Mouse (Mus musculus): ENCODE data around the gene Grin2b. TPM values are rescaled to one million over a fixed set of nuclear protein-coding genes. Genes with fewer than 3 reads are reported as not detected.
"Not testable (repeated sequence)": the region's sequence is repeated elsewhere in the genome, so short reads cannot be mapped to it uniquely, and the experiment has no call there.

Gene Grin2b
- polyA plus RNA-seq, 1 experiment, result 17.0 TPM

- no peak for DNase-seq (ENCODE audit: low read depth)
- peak; percentile 27; the same call in 1 of the 2 replicates for TF ChIP-seq CTCF (IDR thresholded peaks at IDR 0.05; ENCODE audit: borderline replicate concordance, extremely low read depth, insufficient read depth, insufficient read length)
- no peak for TF ChIP-seq POLR2A (IDR thresholded peaks at IDR 0.05; ENCODE audit: borderline replicate concordance, extremely low read depth, insufficient read depth, insufficient read length, poor library complexity, severe bottlenecking)
Measured at GRCm38 (mm10) chr6:135833542-135833941, 339.8 kb downstream of the Grin2b start.

DNA sequence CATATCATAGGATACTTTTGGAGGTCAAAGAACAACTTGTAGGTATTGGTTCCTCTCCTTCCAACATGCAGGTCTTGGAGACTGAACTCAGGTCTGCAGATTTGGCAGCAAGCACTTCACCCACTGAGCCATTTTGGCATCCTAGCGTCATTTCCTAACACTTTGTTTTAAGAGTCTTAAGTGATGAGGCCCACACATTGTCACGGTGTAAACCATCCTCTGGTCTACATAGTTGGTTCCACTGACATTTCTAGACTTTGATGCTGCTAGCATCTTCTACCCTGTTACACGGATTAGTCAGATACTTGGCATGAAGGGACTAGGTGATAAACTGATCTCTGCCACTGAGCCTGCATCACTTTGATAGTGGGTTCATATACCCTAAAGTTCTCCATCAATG is 341.3 kb downstream of the Grin2b start:
- DNase-seq (ENCODE audit: low read depth), result no peak

DNA sequence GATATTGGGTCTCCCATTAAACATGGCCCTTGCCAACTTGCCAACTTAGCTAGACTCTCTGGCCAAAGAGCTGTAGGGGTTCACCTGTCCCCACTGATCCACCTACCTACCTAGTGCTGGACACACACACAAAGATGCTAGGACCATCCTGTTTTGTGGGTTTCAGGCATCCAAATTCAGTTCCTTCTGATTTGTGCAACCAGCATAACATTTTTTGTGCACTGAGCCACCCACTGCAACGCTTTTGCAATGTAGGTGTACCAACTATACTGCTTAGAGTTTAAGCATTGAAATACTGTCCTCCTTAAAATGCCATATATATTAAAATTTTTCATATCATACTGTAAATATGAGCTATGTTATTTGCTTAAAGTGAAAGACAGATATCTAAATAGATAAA is 342.3 kb downstream of the Grin2b start:
- TF ChIP-seq POLR2A (IDR thresholded peaks at IDR 0.05; ENCODE audit: borderline replicate concordance, extremely low read depth, insufficient read depth, insufficient read length, poor library complexity, severe bottlenecking) (no peak), CTCF (IDR thresholded peaks at IDR 0.05; ENCODE audit: borderline replicate concordance, extremely low read depth, insufficient read depth, insufficient read length) (no peak)
- DNase-seq (ENCODE audit: low read depth), result no peak

More for the DNA sequence above, 341.3 kb downstream of the Grin2b start:
- TF ChIP-seq CTCF (IDR thresholded peaks at IDR 0.05; ENCODE audit: borderline replicate concordance, extremely low read depth, insufficient read depth, insufficient read length), result no peak
- TF ChIP-seq POLR2A (IDR thresholded peaks at IDR 0.05; ENCODE audit: borderline replicate concordance, extremely low read depth, insufficient read depth, insufficient read length, poor library complexity, severe bottlenecking), result no peak

GRCm38 (mm10) chr6:135829458-135829857 is 343.9 kb downstream of the Grin2b start:
- no peak for DNase-seq (ENCODE audit: low read depth)
- TF ChIP-seq POLR2A (IDR thresholded peaks at IDR 0.05; ENCODE audit: borderline replicate concordance, extremely low read depth, insufficient read depth, insufficient read length, poor library complexity, severe bottlenecking) (no peak), CTCF (IDR thresholded peaks at IDR 0.05; ENCODE audit: borderline replicate concordance, extremely low read depth, insufficient read depth, insufficient read length) (no peak)

DNA sequence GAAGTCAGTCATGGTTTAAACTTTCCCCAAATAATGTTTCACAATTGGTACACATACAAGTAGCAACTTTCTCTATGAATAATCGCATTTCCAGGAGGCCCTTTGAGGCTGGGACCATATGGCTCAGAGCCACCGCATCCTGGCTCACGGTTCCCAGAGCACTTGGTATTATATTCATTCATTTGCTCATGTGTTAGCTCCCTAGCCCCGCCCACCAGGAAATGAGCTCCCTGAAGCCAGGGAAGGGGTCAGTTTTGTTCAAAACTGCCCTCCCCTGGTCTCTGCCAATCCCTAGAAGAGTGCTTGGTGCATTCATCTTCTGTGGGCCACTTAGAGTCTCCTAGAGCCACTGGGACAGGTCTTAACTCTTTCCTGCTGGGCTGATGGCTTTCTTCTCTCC is 344.3 kb downstream of the Grin2b start:
- DNase-seq (ENCODE audit: low read depth), result peak; percentile 31
- TF ChIP-seq CTCF (IDR thresholded peaks at IDR 0.05; ENCODE audit: borderline replicate concordance, extremely low read depth, insufficient read depth, insufficient read length) (no peak), POLR2A (IDR thresholded peaks at IDR 0.05; ENCODE audit: borderline replicate concordance, extremely low read depth, insufficient read depth, insufficient read length, poor library complexity, severe bottlenecking) (no peak)

- DNase-seq (ENCODE audit: low read depth), result peak; percentile 67
- TF ChIP-seq CTCF (IDR thresholded peaks at IDR 0.05; ENCODE audit: borderline replicate concordance, extremely low read depth, insufficient read depth, insufficient read length) (peak; percentile 80; the same call in 1 of the 2 replicates), POLR2A (IDR thresholded peaks at IDR 0.05; ENCODE audit: borderline replicate concordance, extremely low read depth, insufficient read depth, insufficient read length, poor library complexity, severe bottlenecking) (no peak)
Measured at GRCm38 (mm10) chr6:135827942-135828341, 345.4 kb downstream of the Grin2b start.

DNA sequence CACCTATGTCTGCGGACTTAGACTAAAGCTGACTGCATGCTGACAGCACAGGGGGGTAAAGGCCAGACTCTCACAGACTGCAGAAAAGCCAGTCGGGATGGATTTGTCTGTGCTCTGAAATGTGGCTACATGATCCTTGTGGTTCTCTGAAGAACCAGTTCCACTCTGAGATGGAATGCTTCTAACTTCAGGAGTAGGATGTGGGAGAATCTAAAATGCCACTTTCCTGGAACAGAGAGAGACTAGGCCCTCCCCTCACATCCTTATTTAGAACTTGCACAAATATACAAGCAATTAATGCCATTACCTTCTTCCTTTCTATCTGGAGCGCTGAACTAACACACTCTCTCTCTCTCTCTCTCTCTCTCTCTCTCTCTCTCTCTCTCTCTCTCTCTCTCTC is 346.0 kb downstream of the Grin2b start:
- no peak for DNase-seq (ENCODE audit: low read depth)
- no peak for TF ChIP-seq CTCF (IDR thresholded peaks at IDR 0.05; ENCODE audit: borderline replicate concordance, extremely low read depth, insufficient read depth, insufficient read length)

DNA sequence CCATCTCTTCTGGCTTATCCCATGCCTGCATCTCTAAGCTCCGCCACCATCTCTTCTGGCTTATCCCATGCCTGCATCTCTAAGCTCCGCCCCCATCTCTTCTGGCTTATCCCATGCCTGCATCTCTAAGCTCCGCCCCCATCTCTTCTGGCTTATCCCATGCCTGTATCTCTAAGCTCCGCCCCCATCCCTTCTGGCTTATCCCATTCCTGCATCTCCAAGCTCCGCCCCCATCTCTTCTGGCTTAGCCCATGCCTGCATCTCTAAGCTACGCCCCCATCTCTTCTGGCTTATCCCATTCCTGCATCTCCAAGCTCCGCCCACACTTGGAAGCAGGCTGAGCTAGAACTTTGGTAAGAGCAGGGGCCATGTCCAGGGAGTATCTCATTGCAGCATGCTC is 346.5 kb downstream of the Grin2b start:
- DNase-seq (ENCODE audit: low read depth), result not testable (repeated sequence)

- TF ChIP-seq POLR2A (IDR thresholded peaks at IDR 0.05; ENCODE audit: borderline replicate concordance, extremely low read depth, insufficient read depth, insufficient read length, poor library complexity, severe bottlenecking) (no peak), CTCF (IDR thresholded peaks at IDR 0.05; ENCODE audit: borderline replicate concordance, extremely low read depth, insufficient read depth, insufficient read length) (no peak)
- no peak for DNase-seq (ENCODE audit: low read depth)
Measured at GRCm38 (mm10) chr6:135817391-135817790, 355.9 kb downstream of the Grin2b start.

- no peak for DNase-seq (ENCODE audit: low read depth)
- no peak for TF ChIP-seq POLR2A (IDR thresholded peaks at IDR 0.05; ENCODE audit: borderline replicate concordance, extremely low read depth, insufficient read depth, insufficient read length, poor library complexity, severe bottlenecking)
- no peak for TF ChIP-seq CTCF (IDR thresholded peaks at IDR 0.05; ENCODE audit: borderline replicate concordance, extremely low read depth, insufficient read depth, insufficient read length)
Measured at GRCm38 (mm10) chr6:135813755-135814154, 359.6 kb downstream of the Grin2b start.

- no peak for TF ChIP-seq CTCF (IDR thresholded peaks at IDR 0.05; ENCODE audit: borderline replicate concordance, extremely low read depth, insufficient read depth, insufficient read length)
- no peak for TF ChIP-seq POLR2A (IDR thresholded peaks at IDR 0.05; ENCODE audit: borderline replicate concordance, extremely low read depth, insufficient read depth, insufficient read length, poor library complexity, severe bottlenecking)
- DNase-seq (ENCODE audit: low read depth), result peak; percentile 16
Measured at GRCm38 (mm10) chr6:135805436-135805835, 367.9 kb downstream of the Grin2b start.

DNA sequence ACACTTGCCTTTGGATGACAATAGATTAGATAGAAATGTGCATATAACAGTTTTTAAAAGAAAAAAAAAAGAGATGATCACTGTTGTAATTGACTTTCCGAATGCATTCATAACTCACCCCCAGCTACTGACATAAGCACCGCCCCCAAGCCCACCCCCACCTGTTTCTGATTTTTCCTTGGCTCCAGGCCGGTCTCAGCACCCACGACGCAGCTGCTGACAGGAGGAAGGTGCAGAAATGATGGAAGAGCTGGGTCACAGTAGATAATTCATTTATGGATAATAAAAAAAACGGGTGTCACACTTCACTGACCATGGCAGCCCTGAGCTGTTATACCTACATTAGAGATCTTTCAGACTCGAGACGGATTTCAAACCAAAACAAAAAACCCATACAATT is 373.4 kb downstream of the Grin2b start:
- TF ChIP-seq POLR2A (IDR thresholded peaks at IDR 0.05; ENCODE audit: borderline replicate concordance, extremely low read depth, insufficient read depth, insufficient read length, poor library complexity, severe bottlenecking) (no peak), CTCF (IDR thresholded peaks at IDR 0.05; ENCODE audit: borderline replicate concordance, extremely low read depth, insufficient read depth, insufficient read length) (no peak)
- DNase-seq (ENCODE audit: low read depth), result no peak

Measured in brain, embryonic 14.5 days (tissue).